Mouse (Mus musculus): ENCODE data around the gene Hoxd3. TPM values are rescaled to one million over a fixed set of nuclear protein-coding genes. Genes with fewer than 3 reads are reported as not detected.

Gene Hoxd3
- total RNA-seq, 1 experiment from 2014 or later = not detected

- ATAC-seq (ENCODE audit: extremely low read depth, insufficient number of reproducible peaks, low FRiP score, poor library complexity, severe bottlenecking) = no peak
These were observed 39.1 kb downstream of the Hoxd3 start for GRCm38 (mm10) chr2:74750731-74751250.

DNA sequence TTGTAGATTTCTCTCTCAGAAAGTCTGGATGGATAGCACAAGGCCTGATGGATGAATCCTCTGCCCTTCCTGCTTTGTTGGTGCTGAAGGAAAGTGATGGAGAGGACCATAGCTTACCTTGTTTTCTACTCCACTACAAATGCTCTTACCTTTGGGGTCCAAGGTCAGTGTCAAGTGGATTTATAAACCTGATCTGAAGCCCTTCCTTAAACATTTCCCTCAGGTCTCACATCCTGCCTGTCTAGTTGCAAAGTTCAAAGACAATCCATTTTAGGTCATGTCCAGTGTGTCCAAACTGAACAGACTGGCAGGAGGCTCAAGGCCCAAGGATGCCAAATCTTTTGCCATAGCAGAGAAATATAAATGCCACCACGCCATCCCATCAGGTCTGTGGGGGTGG is 40.1 kb downstream of the Hoxd3 start:
- ATAC-seq (ENCODE audit: extremely low read depth, insufficient number of reproducible peaks, low FRiP score, poor library complexity, severe bottlenecking) = no peak

- ATAC-seq (ENCODE audit: extremely low read depth, insufficient number of reproducible peaks, low FRiP score, poor library complexity, severe bottlenecking) = no peak
These were observed 40.9 kb downstream of the Hoxd3 start for GRCm38 (mm10) chr2:74752431-74753174.

- no peak for ATAC-seq (ENCODE audit: extremely low read depth, insufficient number of reproducible peaks, low FRiP score, poor library complexity, severe bottlenecking)
These were observed 41.4 kb downstream of the Hoxd3 start for GRCm38 (mm10) chr2:74753175-74753523.

- no peak for ATAC-seq (ENCODE audit: extremely low read depth, insufficient number of reproducible peaks, low FRiP score, poor library complexity, severe bottlenecking)
These were observed 42.0 kb downstream of the Hoxd3 start for GRCm38 (mm10) chr2:74753711-74754110.

- ATAC-seq (ENCODE audit: extremely low read depth, insufficient number of reproducible peaks, low FRiP score, poor library complexity, severe bottlenecking) = no peak
These were observed 48.4 kb downstream of the Hoxd3 start for GRCm38 (mm10) chr2:74760146-74760545.

GRCm38 (mm10) chr2:74761941-74762340 is 50.2 kb downstream of the Hoxd3 start:
- no peak for ATAC-seq (ENCODE audit: extremely low read depth, insufficient number of reproducible peaks, low FRiP score, poor library complexity, severe bottlenecking)

DNA sequence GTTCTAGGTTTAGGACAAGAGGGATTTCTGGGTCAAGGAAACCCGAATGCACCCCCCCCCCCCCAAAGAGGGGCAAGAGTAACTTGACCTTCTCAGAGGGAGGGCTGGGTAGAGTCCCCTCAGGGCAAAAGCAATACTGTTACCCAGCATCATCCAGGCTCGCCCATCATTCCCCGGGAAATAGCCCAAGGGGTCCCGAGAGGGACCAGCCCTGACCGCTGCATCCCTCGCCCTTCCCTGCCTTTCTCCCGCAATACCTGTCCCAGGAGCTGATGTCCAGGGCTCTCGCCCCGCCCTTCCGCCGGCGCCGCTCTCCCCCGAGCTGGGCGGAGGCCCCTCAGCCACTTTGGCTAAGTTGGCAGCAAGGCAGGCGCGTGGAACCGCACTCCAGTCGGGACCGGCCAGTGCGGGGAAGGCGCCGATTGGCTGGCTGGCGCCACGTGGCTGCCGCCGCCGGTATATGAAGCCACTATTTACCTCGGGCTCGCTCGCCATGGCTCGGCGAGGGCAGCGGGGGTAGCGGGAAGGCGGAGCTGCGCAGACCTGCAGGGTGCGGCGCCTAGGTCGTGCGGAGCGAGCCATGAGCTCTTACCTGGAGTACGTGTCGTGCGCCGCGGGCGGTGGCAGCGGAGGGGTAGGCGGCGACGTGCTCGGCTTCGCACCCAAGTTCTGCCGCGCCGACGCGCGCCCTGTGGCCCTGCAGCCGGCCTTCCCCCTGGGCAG is 51.0 kb downstream of the Hoxd3 start, which contains the start of gene Hoxd1:
Gene Hoxd1, plus strand, starts transcription at position 459 of the 723 bp plus-strand sequence.
- 0 out of 2 replicates have a peak, but pooled peaks have one; percentile 6 for ATAC-seq (ENCODE audit: extremely low read depth, insufficient number of reproducible peaks, low FRiP score, poor library complexity, severe bottlenecking)

DNA sequence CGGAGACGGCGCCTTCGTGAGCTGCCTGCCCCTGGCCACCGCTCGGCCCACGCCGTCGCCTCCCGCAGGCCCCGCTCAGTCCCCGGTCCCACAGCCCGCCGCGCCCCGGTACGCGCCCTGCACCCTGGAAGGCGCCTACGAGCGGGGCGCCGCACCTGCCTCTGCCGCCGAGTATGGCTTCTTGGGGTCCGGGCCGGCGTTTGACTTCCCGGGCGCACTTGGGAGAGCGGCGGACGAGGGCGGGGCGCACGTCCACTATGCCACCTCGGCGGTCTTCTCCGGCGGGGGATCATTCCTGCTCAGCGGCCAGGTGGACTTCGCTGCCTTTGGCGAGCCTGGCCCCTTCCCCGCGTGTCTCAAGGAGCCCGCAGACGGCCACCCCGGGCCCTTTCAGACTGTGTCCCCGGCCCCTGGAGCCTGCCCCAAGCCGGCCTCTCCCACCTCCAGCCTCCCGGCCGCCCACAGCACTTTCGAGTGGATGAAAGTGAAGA is 51.6 kb downstream of the Hoxd3 start:
- ATAC-seq (ENCODE audit: extremely low read depth, insufficient number of reproducible peaks, low FRiP score, poor library complexity, severe bottlenecking) = no peak

GRCm38 (mm10) chr2:74763976-74764375 is 52.2 kb downstream of the Hoxd3 start:
- no peak for ATAC-seq (ENCODE audit: extremely low read depth, insufficient number of reproducible peaks, low FRiP score, poor library complexity, severe bottlenecking)

GRCm38 (mm10) chr2:74774359-74774758 is 62.6 kb downstream of the Hoxd3 start:
- ATAC-seq (ENCODE audit: extremely low read depth, insufficient number of reproducible peaks, low FRiP score, poor library complexity, severe bottlenecking) = no peak

- no peak for ATAC-seq (ENCODE audit: extremely low read depth, insufficient number of reproducible peaks, low FRiP score, poor library complexity, severe bottlenecking)
These were observed 66.0 kb downstream of the Hoxd3 start for GRCm38 (mm10) chr2:74777536-74778275.

DNA sequence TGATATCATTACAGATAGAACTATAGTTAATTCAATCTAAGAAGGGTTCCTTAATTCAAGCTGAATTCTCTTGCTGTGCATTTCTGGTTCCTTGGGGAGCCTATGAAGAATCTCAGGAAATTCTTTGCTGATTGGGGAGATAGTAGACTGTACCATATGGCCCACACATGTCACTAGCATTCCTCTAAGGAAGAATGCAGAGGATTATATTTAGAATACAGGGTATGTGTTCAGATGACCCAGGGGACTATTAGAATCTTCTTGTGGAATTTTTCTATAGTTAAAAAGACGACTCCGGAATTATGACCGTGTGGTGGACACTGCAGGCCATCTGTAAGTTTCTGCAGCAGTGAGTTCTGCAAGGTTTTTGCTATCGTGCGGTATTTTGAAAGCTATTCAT is 69.7 kb downstream of the Hoxd3 start:
- no peak for ATAC-seq (ENCODE audit: extremely low read depth, insufficient number of reproducible peaks, low FRiP score, poor library complexity, severe bottlenecking)

- ATAC-seq (ENCODE audit: extremely low read depth, insufficient number of reproducible peaks, low FRiP score, poor library complexity, severe bottlenecking) = no peak
These were observed 83.8 kb downstream of the Hoxd3 start for GRCm38 (mm10) chr2:74795531-74795930.

Other genes with a start within 250 kb of the Hoxd3 start
- 43.8 and 51.8 TPM in 2 replicates for gene Lnpk, start 132.5 kb upstream of the Hoxd3 start, total RNA-seq (2017)
- gene Evx2, start 52.4 kb upstream of the Hoxd3 start, total RNA-seq (2017) = not detected in 2 replicates
- gene Hoxd13, start 43.6 kb upstream of the Hoxd3 start, total RNA-seq (2017) = not detected in 2 replicates
- not detected in 2 replicates for gene Hoxd12, start 36.9 kb upstream of the Hoxd3 start, total RNA-seq (2017)
- not detected in 2 replicates for gene Hoxd11, start 32.4 kb upstream of the Hoxd3 start, total RNA-seq (2017)
- gene Hoxd10, start 20.0 kb upstream of the Hoxd3 start, total RNA-seq (2017) = not detected in 2 replicates
- not detected in 2 replicates for gene Hoxd9, start 14.2 kb upstream of the Hoxd3 start, total RNA-seq (2017)
- gene Hoxd8, start 7.3 kb upstream of the Hoxd3 start, total RNA-seq (2017) = not detected in 2 replicates
- gene Hoxd4, start within 50 bp of the Hoxd3 start, total RNA-seq (2017) = not detected in 2 replicates
- gene Gm28230, start 14.8 kb downstream of the Hoxd3 start, total RNA-seq (2017) = not detected in 2 replicates
- not detected in 2 replicates for gene Hoxd1, start 51.1 kb downstream of the Hoxd3 start, total RNA-seq (2017)
- 15.8 and 19.8 TPM in 2 replicates for gene Mtx2, start 113.9 kb downstream of the Hoxd3 start, total RNA-seq (2017)